Mouse (Mus musculus): ENCODE results near the gene Dact3. TPM values are rescaled to one million over a fixed set of nuclear protein-coding genes. Genes with fewer than 3 reads are reported as not detected.
A peak's percentile ranks its signal among the peaks of the same experiment; 100 is the strongest.

The Dact3 gene
- 169 and 184 TPM in 2 replicates for polyA plus RNA-seq (2012; rRNA removed)

DNA sequence AGATGAGACGGTGACA, at the start of gene Dact3:
Dact3 (plus strand) TSS at position 8 of the 16 bp plus-strand sequence.
- TF ChIP-seq CTCF (IDR thresholded peaks at IDR 0.05; ENCODE audit: extremely low read depth, insufficient read depth, low read length) (no peak), POLR2A (IDR thresholded peaks at IDR 0.05; ENCODE audit: extremely low read depth, insufficient read depth, low read length) (no peak)
- peak within 1 kb of the TSS; percentile 69 for H3K27ac ChIP-seq (ENCODE audit: insufficient read depth, low read length)
- peak within 1 kb of the TSS; percentile 99 for H3K4me3 ChIP-seq (ENCODE audit: insufficient read depth, low read length)
- no peaks in the 10 kb centered on the region; the same call in 1 of the 2 replicates for H3K4me1 ChIP-seq (ENCODE audit: control insufficient read depth, insufficient read depth, low read length)

DNA sequence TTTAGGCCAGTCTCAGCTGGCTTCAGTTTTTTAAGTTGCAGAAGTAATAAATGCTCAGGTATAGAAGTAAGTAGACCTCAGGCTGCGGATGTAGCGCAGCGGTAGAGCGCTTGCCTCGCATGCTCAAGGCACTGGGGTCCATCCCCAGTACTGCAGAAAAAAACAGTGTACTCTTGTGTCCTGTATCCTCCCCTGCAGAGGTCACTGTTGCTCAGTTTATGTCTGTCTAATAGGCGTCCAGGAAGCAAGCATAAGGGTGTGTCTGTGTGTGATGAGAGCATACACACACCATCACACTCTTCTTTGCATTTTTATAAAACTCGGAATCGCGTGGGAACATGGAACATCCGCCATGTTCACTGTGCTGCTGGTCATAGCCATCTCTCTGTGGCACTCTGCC, 49.3 kb upstream of the Dact3 start:
- TF ChIP-seq CTCF (IDR thresholded peaks at IDR 0.05; ENCODE audit: extremely low read depth, insufficient read depth, low read length) (0 out of 2 replicates have a peak, but pooled peaks have one; percentile 10), POLR2A (IDR thresholded peaks at IDR 0.05; ENCODE audit: extremely low read depth, insufficient read depth, low read length) (no peak)

DNA sequence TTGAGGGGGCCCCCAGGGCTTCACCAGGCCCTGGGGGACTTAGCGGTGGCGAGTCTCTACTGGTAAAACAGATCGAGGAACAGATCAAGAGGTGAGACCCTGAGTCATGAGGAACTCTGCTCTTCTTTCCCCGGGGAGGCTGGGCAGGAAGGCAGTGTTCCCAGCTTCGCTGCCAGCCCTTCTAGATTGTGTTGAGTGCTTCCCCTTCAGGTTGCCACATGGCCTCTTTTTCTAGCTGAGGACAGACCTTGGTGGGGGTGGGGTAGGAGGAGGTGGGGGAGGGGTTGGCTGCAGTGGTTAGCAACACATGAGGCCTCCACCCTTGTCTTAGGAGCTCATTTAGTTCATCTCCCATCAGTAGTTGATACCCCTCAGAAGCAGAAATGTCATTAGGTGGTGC, 48.5 kb upstream of the Dact3 start:
- Histone ChIP-seq H3K4me3 (ENCODE audit: insufficient read depth, low read length) (no peak overlapping the region), H3K27ac (ENCODE audit: insufficient read depth, low read length) (0 out of 2 replicates have a peak overlapping the region, but pooled peaks have one; percentile 6), H3K4me1 (ENCODE audit: control insufficient read depth, insufficient read depth, low read length) (peaks cover 35% of the 10 kb centered on the region)
- TF ChIP-seq POLR2A (IDR thresholded peaks at IDR 0.05; ENCODE audit: extremely low read depth, insufficient read depth, low read length), result no peak
- no peak for TF ChIP-seq CTCF (IDR thresholded peaks at IDR 0.05; ENCODE audit: extremely low read depth, insufficient read depth, low read length)

More for the DNA sequence above, 49.3 kb upstream of the Dact3 start:
- H3K4me3 ChIP-seq (ENCODE audit: insufficient read depth, low read length), result no peak overlapping the region
- H3K27ac ChIP-seq (ENCODE audit: insufficient read depth, low read length), result no peak overlapping the region
- H3K4me1 ChIP-seq (ENCODE audit: control insufficient read depth, insufficient read depth, low read length), result peaks cover 39% of the 10 kb centered on the region

DNA sequence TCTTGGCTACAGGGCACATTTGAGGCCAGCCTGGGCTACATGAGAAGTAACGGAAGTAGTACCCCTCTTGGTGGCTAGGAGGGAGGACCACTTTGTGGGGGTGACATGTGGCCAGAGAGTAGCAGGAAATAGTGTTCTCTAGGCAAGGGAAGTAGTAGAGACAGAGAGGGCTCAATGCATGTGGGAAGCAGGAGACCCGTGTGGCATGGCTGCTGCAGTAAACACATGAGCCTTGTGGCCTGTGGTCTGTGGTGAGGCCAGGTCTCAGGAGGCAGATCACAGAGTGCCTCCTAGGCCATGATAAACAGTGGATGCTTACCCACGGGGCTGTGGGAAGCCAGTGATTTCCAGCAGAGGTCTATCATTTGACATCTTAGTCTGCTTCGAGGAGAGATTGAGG, 47.8 kb upstream of the Dact3 start:
- no peak overlapping the region for H3K27ac ChIP-seq (ENCODE audit: insufficient read depth, low read length)
- TF ChIP-seq POLR2A (IDR thresholded peaks at IDR 0.05; ENCODE audit: extremely low read depth, insufficient read depth, low read length) (no peak), CTCF (IDR thresholded peaks at IDR 0.05; ENCODE audit: extremely low read depth, insufficient read depth, low read length) (no peak)
- no peak overlapping the region for H3K4me3 ChIP-seq (ENCODE audit: insufficient read depth, low read length)
- peaks cover 31% of the 10 kb centered on the region for H3K4me1 ChIP-seq (ENCODE audit: control insufficient read depth, insufficient read depth, low read length)

DNA sequence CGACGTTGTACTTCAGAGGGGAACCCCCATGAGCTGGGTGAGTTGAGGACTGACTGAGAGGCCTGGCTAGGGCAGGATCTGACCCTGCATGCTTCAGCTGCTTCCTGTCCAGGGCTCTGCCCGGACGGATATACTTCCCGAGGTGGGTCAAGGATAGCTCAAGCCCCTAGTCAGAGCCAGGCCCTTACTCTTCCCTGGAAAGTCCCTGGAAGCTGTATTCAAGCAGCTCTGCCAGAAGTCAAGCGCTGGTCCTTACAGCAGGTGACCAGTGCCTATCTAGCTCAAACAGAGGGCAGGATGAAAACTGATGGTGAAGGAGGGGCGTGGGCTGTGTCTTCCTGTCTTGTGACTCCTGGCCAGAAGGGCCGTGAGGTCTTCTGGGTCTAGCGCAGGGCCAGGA, 44.7 kb upstream of the Dact3 start:
- Histone ChIP-seq H3K4me1 (ENCODE audit: control insufficient read depth, insufficient read depth, low read length) (peaks cover 15% of the 10 kb centered on the region), H3K27ac (ENCODE audit: insufficient read depth, low read length) (no peak overlapping the region), H3K4me3 (ENCODE audit: insufficient read depth, low read length) (no peak overlapping the region)
- TF ChIP-seq CTCF (IDR thresholded peaks at IDR 0.05; ENCODE audit: extremely low read depth, insufficient read depth, low read length) (no peak), POLR2A (IDR thresholded peaks at IDR 0.05; ENCODE audit: extremely low read depth, insufficient read depth, low read length) (no peak)

DNA sequence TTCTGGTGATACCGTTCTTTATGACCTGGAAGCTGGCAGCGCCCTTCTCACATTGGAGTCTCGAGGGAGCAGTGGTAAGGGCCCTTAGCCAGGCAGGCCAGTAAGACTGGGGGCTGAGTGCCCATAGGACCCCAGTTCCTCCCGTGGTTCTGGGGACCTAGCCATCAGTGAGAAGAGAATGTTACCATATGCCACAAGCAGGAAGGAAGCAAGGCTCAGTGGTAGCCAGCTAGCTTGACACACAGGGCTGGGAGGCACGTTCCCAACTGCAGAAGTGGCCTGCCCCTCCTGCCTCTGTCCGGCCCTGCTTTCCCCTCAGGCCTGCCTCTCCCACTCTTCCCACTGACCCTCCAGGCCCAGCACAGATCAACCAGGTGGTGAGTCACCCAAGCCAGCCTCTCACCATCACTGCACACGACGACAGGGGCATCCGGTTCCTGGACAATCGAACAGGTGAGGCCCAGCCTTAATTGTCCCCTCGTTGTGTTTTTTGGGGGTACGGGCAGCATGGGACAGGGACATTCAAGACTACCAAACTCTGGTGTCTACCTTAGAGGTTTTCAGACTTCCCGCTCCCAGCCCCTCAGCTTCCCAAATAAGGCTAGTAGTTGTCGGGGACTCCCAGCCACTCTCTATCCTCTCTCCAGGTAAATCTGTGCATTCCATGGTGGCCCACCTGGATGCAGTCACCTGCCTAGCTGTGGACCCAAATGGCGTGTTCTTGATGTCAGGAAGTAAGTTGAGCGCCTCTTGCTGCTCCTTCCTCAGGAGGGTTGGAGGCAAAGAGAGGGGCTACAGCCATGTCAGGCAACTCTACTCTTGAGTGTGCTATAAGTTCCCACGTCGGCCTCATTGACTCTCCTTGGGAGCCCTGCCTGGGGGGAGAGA, 37.0 kb upstream of the Dact3 start:
- no peak overlapping the region for H3K27ac ChIP-seq (ENCODE audit: insufficient read depth, low read length)
- no peak for TF ChIP-seq POLR2A (IDR thresholded peaks at IDR 0.05; ENCODE audit: extremely low read depth, insufficient read depth, low read length)
- no peak for TF ChIP-seq CTCF (IDR thresholded peaks at IDR 0.05; ENCODE audit: extremely low read depth, insufficient read depth, low read length)
- H3K4me1 ChIP-seq (ENCODE audit: control insufficient read depth, insufficient read depth, low read length), result 0 out of 2 replicates have a peak, but pooled peaks cover 2% of the 10 kb centered on the region
- H3K4me3 ChIP-seq (ENCODE audit: insufficient read depth, low read length), result no peak overlapping the region

DNA sequence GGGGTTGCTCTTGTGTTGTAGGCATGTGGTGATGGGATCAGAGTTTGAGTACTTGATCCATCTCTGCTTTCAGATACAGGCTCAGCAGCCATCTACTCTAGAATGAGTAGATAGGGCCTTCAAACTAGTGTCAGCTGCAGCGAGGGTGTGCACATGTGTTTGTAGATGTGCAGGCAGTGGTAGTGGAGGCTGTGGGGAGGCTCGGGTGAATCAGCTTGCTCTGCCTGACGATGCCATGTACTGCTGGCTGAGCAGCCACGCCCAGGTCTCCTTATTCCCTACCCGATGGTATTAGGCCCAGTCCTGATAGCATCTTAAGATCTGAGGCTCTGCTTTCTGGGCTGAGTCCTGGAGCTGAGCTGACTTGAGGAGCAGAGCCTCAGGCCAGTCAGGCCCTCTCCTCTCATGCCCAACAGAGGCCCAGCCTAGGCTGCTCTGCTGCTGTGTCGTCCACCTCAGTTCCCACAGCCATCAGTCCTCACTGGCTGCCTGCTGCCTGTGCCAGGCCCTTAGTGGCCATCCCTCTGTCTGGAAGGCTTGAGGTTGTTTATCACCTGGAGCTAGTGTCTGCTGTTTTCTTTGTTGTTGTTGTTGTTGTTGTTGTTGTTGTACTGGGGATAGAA, 36.2 kb upstream of the Dact3 start:
- no peak for TF ChIP-seq POLR2A (IDR thresholded peaks at IDR 0.05; ENCODE audit: extremely low read depth, insufficient read depth, low read length)
- TF ChIP-seq CTCF (IDR thresholded peaks at IDR 0.05; ENCODE audit: extremely low read depth, insufficient read depth, low read length), result no peak
- H3K4me3 ChIP-seq (ENCODE audit: insufficient read depth, low read length), result no peak overlapping the region
- 0 out of 2 replicates have a peak, but pooled peaks cover 2% of the 10 kb centered on the region for H3K4me1 ChIP-seq (ENCODE audit: control insufficient read depth, insufficient read depth, low read length)
- H3K27ac ChIP-seq (ENCODE audit: insufficient read depth, low read length), result no peak overlapping the region

DNA sequence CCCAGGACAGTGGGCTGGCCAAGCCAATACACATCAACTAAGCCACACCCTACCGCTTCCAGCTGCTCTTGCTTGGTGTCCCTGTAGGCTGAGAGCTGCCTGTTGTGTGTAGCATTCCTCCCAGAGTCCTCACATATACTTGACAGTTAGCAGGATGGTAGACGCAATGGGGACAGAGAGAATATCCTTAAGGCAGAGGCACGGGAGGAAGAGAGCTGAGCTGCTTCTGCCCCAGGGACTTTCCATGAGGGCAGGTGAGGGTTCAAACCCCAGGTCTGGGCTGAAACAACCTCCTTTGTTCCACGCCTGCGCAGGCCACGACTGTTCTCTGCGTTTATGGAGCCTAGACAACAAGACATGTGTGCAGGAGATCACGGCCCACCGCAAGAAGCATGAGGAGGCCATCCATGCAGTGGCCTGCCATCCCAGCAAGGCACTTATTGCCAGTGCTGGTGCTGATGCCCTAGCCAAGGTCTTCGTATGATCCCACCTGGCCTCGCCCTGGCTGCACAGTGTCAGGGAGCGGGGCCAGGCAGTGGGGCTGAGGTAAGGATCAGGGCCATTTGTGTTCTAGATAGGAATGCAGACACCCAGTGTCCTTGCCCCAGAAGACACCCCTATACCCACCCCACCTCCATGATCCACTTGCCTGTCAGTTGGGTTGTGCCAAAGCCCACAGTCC, 35.5 kb upstream of the Dact3 start:
- no peak overlapping the region for H3K27ac ChIP-seq (ENCODE audit: insufficient read depth, low read length)
- TF ChIP-seq POLR2A (IDR thresholded peaks at IDR 0.05; ENCODE audit: extremely low read depth, insufficient read depth, low read length) (no peak), CTCF (IDR thresholded peaks at IDR 0.05; ENCODE audit: extremely low read depth, insufficient read depth, low read length) (no peak)
- H3K4me1 ChIP-seq (ENCODE audit: control insufficient read depth, insufficient read depth, low read length), result 0 out of 2 replicates have a peak, but pooled peaks cover 2% of the 10 kb centered on the region
- H3K4me3 ChIP-seq (ENCODE audit: insufficient read depth, low read length), result no peak overlapping the region

DNA sequence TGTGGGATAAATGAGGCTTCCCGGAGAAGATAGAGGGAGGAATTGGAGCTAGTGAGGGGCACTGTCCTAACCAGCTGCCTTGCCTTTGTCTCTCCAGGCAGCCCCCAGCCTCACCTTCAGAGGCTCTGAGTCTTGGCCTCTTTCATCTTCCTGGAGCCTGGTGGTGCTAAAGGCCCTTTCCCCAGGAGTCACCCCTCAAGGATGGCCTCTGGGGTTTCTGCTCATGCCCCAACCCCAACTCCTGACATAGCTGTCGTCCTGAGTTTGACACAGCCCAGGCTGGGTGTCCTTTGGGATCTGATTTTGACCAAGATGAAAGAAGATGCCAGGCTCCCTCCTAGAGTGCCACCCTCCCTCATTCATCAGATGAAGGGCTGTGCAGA, 35.0 kb upstream of the Dact3 start:
- no peak overlapping the region for H3K27ac ChIP-seq (ENCODE audit: insufficient read depth, low read length)
- TF ChIP-seq POLR2A (IDR thresholded peaks at IDR 0.05; ENCODE audit: extremely low read depth, insufficient read depth, low read length) (no peak), CTCF (IDR thresholded peaks at IDR 0.05; ENCODE audit: extremely low read depth, insufficient read depth, low read length) (no peak)
- H3K4me1 ChIP-seq (ENCODE audit: control insufficient read depth, insufficient read depth, low read length), result 0 out of 2 replicates have a peak, but pooled peaks cover 2% of the 10 kb centered on the region
- no peak overlapping the region for H3K4me3 ChIP-seq (ENCODE audit: insufficient read depth, low read length)
